Mouse (Mus musculus) lung, adult 2 months (tissue): ENCODE data around the gene Spi1. TPM values are rescaled to one million over a fixed set of nuclear protein-coding genes. Genes with fewer than 3 reads are reported as not detected.

ENCODE experiments used
- DNase-seq: peaks from one replicate; pipeline ENCODE4 v3.0.0; 2022
- H3K4me1 ChIP-seq: fragments of 200-500 bp; 2 replicates; pipeline ENCODE4 v1.6.1; 2011; ENCODE audit warnings: low read length; ENCODE audit not compliant: control insufficient read depth, insufficient read depth
- H3K4me3 ChIP-seq: fragments of 200-500 bp; replicated peaks from 2 replicates; pipeline ENCODE3; 2011; ENCODE audit warnings: low read depth, mild to moderate bottlenecking, control low read depth, low read length; ENCODE audit errors: extremely low read depth
- CTCF ChIP-seq: fragments of 200-500 bp; IDR thresholded peaks from 2 replicates; pipeline ENCODE4 v1.5.1; 2011; ENCODE audit warnings: mild to moderate bottlenecking, low read length, control low read depth; ENCODE audit not compliant: insufficient read depth
- POLR2A ChIP-seq: fragments of 200-500 bp; IDR thresholded peaks from 2 replicates; pipeline ENCODE4 v1.6.1; 2011; ENCODE audit warnings: low read depth, mild to moderate bottlenecking, control low read depth, low read length, borderline replicate concordance; ENCODE audit errors: extremely low read depth
- WGBS: fragments of 180-500 bp; shearing (Covaris S2); methylation state at CpG from one replicate; pipeline ENCODE4 v1.1.7; 2018; 5-methylcytosine and 5-hydroxymethylcytosine counted together
- polyA plus RNA-seq: library from polyadenylated mRNA; depleted of rRNA; stranded (reverse); fragments of >200 nt; gene quantifications from 2 replicates; pipeline ENCODE4 v1.2.3, GENCODE M21; 2012; rRNA removed

Gene Spi1
- polyA plus RNA-seq, 1 experiment = 70.7 TPM

DNA sequence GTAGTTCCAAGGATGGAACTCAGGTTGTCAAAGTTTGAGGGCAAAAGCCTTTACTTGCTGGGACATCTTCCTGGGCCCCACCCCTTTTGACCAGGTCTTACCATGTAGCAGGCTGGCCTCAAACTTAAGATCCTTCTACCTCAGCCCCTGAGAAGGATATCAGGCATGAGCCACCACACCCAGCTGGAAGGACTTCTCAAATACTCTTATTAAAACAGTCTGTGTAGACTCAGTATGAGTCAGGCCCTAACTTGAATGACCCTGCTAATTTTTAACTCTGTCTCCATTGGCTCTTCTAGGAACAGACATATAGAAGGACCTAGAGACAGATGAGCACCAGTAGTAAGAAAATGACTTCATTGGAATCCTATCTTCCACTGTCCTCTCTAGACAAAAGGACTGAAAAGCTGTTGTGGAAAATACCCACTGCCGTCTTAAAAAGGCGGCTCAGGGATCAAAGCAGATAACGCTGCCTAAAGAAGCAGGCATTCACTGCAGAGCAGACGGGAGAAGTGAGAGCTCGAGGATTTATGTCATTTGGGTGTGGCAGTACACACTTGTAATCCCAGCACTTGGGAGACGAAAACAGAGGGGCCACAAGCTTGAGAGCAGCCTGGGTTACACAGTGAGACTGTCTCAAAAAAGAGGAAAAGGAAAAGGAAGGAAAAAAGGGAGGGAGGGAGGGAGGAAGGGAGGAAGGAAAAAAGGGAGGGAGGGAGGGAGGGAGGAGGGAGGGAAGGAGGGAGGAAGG is 75.0 kb downstream of the Spi1 start:
- no peak overlapping the region for H3K4me3 ChIP-seq
- peaks cover 9% of the 10 kb centered on the region for H3K4me1 ChIP-seq
- no peak for TF ChIP-seq CTCF
- TF ChIP-seq POLR2A = no peak
- peak; percentile 3 for DNase-seq
- WGBS = 50% methylated on average over 6 of the region's 6 CpGs

- no peak for TF ChIP-seq POLR2A
- TF ChIP-seq CTCF = no peak
- 35% methylated on average over 6 of the region's 6 CpGs for WGBS
Measured at GRCm38 (mm10) chr2:91160591-91160990, 78.4 kb downstream of the Spi1 start.

GRCm38 (mm10) chr2:91162952-91163351 is 80.8 kb downstream of the Spi1 start:
- WGBS = 78% methylated on average over 4 of the region's 4 CpGs
- TF ChIP-seq CTCF (no peak), POLR2A (no peak)
- H3K4me3 ChIP-seq = no peak overlapping the region
- peaks cover 9% of the 10 kb centered on the region for H3K4me1 ChIP-seq
- no peak for DNase-seq

More at GRCm38 (mm10) chr2:91160591-91160990, 78.4 kb downstream of the Spi1 start:
- Histone ChIP-seq H3K4me3 (no peak overlapping the region), H3K4me1 (peaks cover 9% of the 10 kb centered on the region)
- DNase-seq = no peak

- WGBS = 86% methylated on average over 5 of the region's 5 CpGs
- DNase-seq = no peak
- Histone ChIP-seq H3K4me1 (peaks cover 9% of the 10 kb centered on the region), H3K4me3 (no peak overlapping the region)
- TF ChIP-seq POLR2A (no peak), CTCF (no peak)
Measured at GRCm38 (mm10) chr2:91163532-91163931, 81.3 kb downstream of the Spi1 start.

DNA sequence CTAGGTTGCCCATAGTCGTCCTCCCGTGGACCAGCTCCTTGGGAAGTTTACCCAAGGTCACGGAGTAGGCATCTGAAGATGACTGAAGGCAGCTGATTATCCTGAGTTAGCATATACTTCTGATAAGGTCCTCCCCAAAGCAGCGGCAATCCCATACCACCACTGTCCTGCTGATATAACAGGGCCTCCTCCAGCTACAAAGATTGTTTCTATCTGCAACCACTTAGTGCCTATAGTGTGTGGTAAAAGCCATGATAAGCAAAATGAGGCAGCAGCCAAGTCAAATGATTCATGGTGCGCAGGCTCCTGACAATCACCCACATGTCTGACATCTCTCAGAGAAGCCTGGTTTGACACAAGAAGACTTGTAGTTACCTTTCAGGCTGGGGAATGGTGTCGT is 82.8 kb downstream of the Spi1 start:
- Histone ChIP-seq H3K4me3 (no peak overlapping the region), H3K4me1 (peaks cover 9% of the 10 kb centered on the region)
- WGBS = 79% methylated on average over 6 of the region's 6 CpGs
- no peak for TF ChIP-seq CTCF
- TF ChIP-seq POLR2A = no peak
- no peak for DNase-seq

Other genes starting within 250 kb of the Spi1 start
- gene Mtch2, start 235.2 kb upstream of the Spi1 start, polyA plus RNA-seq = 35.0 and 69.1 TPM in 2 replicates
- gene C1qtnf4, start 196.5 kb upstream of the Spi1 start, polyA plus RNA-seq = 4.9 and 6.6 TPM in 2 replicates
- gene Kbtbd4, start 177.7 kb upstream of the Spi1 start, polyA plus RNA-seq = 10.4 and 15.6 TPM in 2 replicates
- gene Ndufs3, start 177.6 kb upstream of the Spi1 start, polyA plus RNA-seq = 70.9 and 115 TPM in 2 replicates
- gene Celf1, start 142.0 kb upstream of the Spi1 start, polyA plus RNA-seq = 31.1 and 36.2 TPM in 2 replicates
- 2.6 and 4.7 TPM in 2 replicates for gene Rapsn, start 46.8 kb upstream of the Spi1 start, polyA plus RNA-seq
- 51.7 and 76.9 TPM in 2 replicates for gene Psmc3, start 28.4 kb upstream of the Spi1 start, polyA plus RNA-seq
- gene Slc39a13, start 12.0 kb upstream of the Spi1 start, polyA plus RNA-seq = 88.2 and 101 TPM in 2 replicates
- 7.0 and 11.2 TPM in 2 replicates for gene Mybpc3, start 35.8 kb downstream of the Spi1 start, polyA plus RNA-seq
- gene Madd, start 101.4 kb downstream of the Spi1 start, polyA plus RNA-seq = 21.7 and 31.3 TPM in 2 replicates
- gene Nr1h3, start 120.4 kb downstream of the Spi1 start, polyA plus RNA-seq = 97.4 and 102 TPM in 2 replicates
- 20.7 and 25.0 TPM in 2 replicates for gene Acp2, start 120.5 kb downstream of the Spi1 start, polyA plus RNA-seq
- gene Ddb2, start 154.6 kb downstream of the Spi1 start, polyA plus RNA-seq = 11.8 and 13.9 TPM in 2 replicates
- 27.7 and 55.1 TPM in 2 replicates for gene Pacsin3, start 173.6 kb downstream of the Spi1 start, polyA plus RNA-seq
- 29.1 and 44.4 TPM in 2 replicates for gene Arfgap2, start 182.6 kb downstream of the Spi1 start, polyA plus RNA-seq